Mouse (Mus musculus): ENCODE measurements around the gene Agap2. TPM values are rescaled to one million over a fixed set of nuclear protein-coding genes. Genes with fewer than 3 reads are reported as not detected.

Gene Agap2
- polyA plus RNA-seq, 2 experiments = 0.32 to 5.3 TPM

DNA sequence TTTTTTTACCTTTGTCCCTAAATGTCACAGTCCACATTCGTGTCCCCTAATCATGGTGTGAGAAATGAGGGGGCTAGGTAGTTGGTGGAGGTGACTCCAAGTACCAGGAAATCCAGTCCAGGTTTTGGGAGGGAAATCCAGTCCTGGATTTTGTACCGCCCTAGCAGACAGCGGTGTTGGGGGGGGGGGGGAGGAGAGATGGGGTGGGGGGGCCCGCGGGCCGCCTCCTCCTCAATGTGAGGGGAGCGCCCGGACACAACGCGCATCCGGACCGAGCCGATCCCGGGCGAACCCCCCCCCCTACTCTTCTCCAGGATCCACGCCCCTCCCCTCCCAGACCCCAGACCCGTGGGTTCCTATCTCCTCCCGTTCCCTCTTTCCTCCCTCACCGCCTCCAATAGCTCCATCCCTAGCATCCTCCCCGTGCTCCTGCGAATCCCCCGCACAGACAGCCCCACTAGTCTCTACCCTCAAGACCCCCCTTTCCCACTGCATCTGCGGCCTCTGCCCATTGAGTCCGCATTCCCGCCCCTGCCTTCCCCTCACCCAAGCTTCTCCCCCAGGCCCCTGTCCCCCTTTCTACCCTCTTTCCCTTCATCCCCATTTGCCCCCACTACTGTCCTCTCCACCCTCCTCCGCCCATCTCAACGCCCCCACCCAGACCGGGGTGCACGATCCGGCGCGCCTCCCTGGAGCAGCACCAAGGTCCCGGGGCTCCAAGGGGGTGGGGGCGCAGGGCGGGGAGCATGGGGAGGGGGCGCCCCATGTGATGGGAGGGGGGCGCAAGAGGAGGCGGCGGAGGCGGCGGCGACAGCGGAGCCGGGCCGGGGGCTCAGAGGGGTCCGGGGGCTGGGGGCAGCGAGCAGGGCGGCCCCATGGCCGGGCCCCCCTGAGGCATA is 3.8 kb downstream of the Agap2 start:
- WGBS = 2% methylated on average over 24 of the region's 49 CpGs
- peaks cover 9% of the 10 kb centered on the region; the same call in 1 of the 2 replicates for H3K4me1 ChIP-seq (ENCODE audit: control insufficient read depth, insufficient read depth, low read length)

DNA sequence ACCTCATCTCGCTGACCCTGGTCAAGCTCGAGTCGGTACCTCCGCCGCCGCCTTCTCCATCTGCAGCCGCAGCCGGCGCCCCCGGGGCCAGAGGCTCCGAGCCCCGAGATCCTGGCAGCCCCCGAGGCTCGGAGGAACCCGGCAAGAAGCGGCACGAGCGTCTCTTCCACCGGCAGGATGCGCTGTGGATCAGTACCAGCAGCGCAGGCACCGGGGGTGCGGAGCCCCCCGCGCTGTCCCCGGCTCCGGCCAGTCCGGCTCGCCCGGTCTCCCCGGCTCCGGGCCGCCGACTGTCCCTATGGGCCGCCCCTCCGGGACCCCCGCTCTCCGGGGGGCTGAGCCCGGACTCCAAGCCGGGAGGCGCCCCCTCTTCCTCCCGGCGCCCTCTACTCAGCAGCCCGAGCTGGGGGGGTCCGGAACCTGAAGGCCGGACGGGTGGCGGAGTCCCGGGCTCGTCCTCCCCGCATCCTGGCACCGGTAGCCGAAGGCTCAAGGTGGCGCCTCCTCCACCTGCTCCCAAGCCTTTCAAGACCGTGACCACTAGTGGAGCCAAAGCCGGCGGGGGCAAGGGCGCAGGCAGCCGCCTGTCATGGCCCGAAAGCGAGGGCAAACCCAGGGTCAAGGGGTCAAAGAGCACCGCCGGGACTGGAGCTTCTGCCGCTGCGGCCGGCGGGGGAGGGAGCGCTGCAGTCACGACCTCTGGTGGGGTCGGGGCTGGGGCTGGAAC is 4.7 kb downstream of the Agap2 start:
- H3K36me3 ChIP-seq (ENCODE audit: control insufficient read depth, insufficient read depth, low read length) = no peaks in the 10 kb centered on the region
- H3K4me1 ChIP-seq (ENCODE audit: control insufficient read depth, insufficient read depth, low read length) = peaks cover 9% of the 10 kb centered on the region; the same call in 1 of the 2 replicates
- DNase-seq (ENCODE audit: low spot score) (no peak), ATAC-seq (ENCODE audit: low FRiP score, low read depth) (no peak)
- H3K27me3 ChIP-seq (ENCODE audit: control insufficient read depth, insufficient read depth, low read length) = peaks cover 74% of the 10 kb centered on the region
- no peaks in the 10 kb centered on the region for H3K9me3 ChIP-seq (ENCODE audit: control insufficient read depth, low read length)
- no peak for TF ChIP-seq POLR2A (IDR thresholded peaks at IDR 0.05; ENCODE audit: borderline replicate concordance, extremely low read depth, insufficient read depth, insufficient read length)
- peak overlapping the region; percentile 52 for H3K4me3 ChIP-seq (replicated peaks; ENCODE audit: low read length)
- 1% methylated on average over 44 of the region's 70 CpGs for WGBS
- H3K9ac ChIP-seq (ENCODE audit: low read depth, low read length, severe bottlenecking) = peak overlapping the region; percentile 56
- no peak overlapping the region for H3K27ac ChIP-seq (replicated peaks; ENCODE audit: low read depth, low read length)
- peak overlapping the region; percentile 96 for H3K4me2 ChIP-seq (replicated peaks; ENCODE audit: low read depth, low read length, severe bottlenecking)

More for the DNA sequence above, 3.8 kb downstream of the Agap2 start:
- Histone ChIP-seq H3K9ac (ENCODE audit: low read depth, low read length, severe bottlenecking) (peak overlapping the region; percentile 56), H3K4me3 (replicated peaks; ENCODE audit: low read length) (peak overlapping the region; percentile 52), H3K27ac (replicated peaks; ENCODE audit: low read depth, low read length) (no peak overlapping the region), H3K36me3 (ENCODE audit: control insufficient read depth, insufficient read depth, low read length) (no peaks in the 10 kb centered on the region), H3K9me3 (ENCODE audit: control insufficient read depth, low read length) (no peaks in the 10 kb centered on the region), H3K27me3 (ENCODE audit: control insufficient read depth, insufficient read depth, low read length) (peaks cover 71% of the 10 kb centered on the region), H3K4me2 (replicated peaks; ENCODE audit: low read depth, low read length, severe bottlenecking) (peak overlapping the region; percentile 96)
- no peak for TF ChIP-seq POLR2A (IDR thresholded peaks at IDR 0.05; ENCODE audit: borderline replicate concordance, extremely low read depth, insufficient read depth, insufficient read length)
- no peak; the same call in 1 of the 2 replicates for ATAC-seq (ENCODE audit: low FRiP score, low read depth)
- peak; percentile 74 for DNase-seq (ENCODE audit: low spot score)

DNA sequence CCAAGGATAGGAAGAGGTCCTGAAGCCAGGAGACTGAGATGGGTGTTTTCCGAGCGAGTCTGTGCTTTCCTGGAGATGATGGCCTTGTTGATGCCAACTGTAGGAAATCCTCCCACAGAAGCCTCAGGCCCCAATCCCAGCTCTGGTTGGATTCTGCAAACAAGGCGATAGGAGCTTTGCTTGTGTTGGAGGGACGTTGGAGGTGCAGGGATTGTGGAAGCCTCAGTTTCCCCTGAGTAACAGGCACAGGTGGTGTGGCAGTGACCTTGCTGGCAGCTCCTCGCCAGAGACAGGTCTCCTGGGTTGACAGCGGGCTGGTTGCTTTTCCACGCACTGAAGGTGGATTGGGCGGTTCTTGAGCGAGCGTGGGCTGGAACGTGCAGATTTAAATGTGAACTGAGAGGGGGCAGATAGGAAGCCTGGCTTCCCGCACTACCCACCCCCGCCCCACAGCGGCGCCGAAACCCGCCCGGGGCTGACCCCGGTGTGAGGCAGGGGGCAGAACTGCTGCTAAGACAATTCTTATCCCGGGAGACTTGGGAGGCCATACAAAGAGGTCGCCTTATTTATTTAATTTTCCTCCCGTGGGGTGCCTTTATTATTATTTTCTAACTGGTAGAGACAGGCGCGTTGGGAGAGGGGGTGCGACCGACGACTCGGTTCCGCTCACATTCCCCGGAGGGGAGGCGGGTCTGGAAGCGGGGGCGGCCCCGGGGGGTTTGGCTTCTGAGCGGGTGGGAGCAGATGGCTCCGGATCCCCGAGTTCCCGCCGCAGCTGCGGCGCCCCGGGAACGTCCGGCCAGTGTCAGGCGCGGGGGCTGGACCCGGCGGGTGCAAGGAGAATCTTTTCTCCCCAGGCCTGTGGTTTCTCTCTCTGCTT is 6.1 kb downstream of the Agap2 start:
- no peak for TF ChIP-seq POLR2A (IDR thresholded peaks at IDR 0.05; ENCODE audit: borderline replicate concordance, extremely low read depth, insufficient read depth, insufficient read length)
- Histone ChIP-seq H3K4me1 (ENCODE audit: control insufficient read depth, insufficient read depth, low read length) (peaks cover 9% of the 10 kb centered on the region; the same call in 1 of the 2 replicates), H3K9ac (ENCODE audit: low read depth, low read length, severe bottlenecking) (no peak overlapping the region), H3K9me3 (ENCODE audit: control insufficient read depth, low read length) (no peaks in the 10 kb centered on the region), H3K27ac (replicated peaks; ENCODE audit: low read depth, low read length) (no peak overlapping the region), H3K36me3 (ENCODE audit: control insufficient read depth, insufficient read depth, low read length) (no peaks in the 10 kb centered on the region), H3K27me3 (ENCODE audit: control insufficient read depth, insufficient read depth, low read length) (peaks cover 80% of the 10 kb centered on the region), H3K4me3 (replicated peaks; ENCODE audit: low read length) (peak overlapping the region; percentile 52; the same call in 1 of the 2 replicates), H3K4me2 (replicated peaks; ENCODE audit: low read depth, low read length, severe bottlenecking) (peak overlapping the region; percentile 37)
- ATAC-seq (ENCODE audit: low FRiP score, low read depth) (no peak), DNase-seq (ENCODE audit: low spot score) (no peak)
- 3% methylated on average over 48 of the region's 48 CpGs for WGBS

DNA sequence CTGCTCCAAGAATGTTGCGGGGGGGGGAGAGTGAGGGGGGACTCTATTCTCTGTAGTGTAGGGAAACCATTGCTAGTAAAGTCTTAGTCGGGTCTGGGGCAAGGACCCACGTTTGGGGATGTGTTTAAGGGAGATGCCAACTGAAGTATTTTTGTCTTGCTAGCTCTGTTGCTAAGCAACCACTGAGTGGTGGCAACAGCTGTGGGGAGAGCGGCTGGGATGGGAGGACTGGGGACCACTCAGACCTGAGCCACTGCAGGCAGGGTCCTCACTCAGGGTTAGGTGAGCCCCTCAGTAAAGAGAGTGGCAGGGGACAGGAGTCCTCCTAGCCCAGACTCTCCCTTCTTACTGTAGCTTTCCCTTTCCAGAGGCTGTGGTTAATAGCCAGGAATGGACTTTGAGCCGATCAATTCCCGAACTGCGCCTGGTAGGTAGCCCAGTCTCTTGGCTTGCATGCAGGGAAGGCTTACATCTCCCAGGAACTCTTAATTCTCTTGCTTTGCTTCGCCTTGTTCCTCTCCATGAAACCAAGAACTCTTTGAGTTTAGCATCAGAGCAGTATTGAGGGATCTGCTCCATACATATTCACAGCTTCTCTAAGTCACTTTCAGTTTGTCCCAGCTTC is 7.0 kb downstream of the Agap2 start:
- ATAC-seq (ENCODE audit: low FRiP score, low read depth) = peak; percentile 76
- Histone ChIP-seq H3K27me3 (ENCODE audit: control insufficient read depth, insufficient read depth, low read length) (peaks cover 71% of the 10 kb centered on the region), H3K4me3 (replicated peaks; ENCODE audit: low read length) (peak overlapping the region; percentile 14; the same call in 1 of the 2 replicates), H3K9ac (ENCODE audit: low read depth, low read length, severe bottlenecking) (no peak overlapping the region), H3K27ac (replicated peaks; ENCODE audit: low read depth, low read length) (no peak overlapping the region), H3K4me1 (ENCODE audit: control insufficient read depth, insufficient read depth, low read length) (peaks cover 9% of the 10 kb centered on the region; the same call in 1 of the 2 replicates), H3K9me3 (ENCODE audit: control insufficient read depth, low read length) (no peaks in the 10 kb centered on the region), H3K4me2 (replicated peaks; ENCODE audit: low read depth, low read length, severe bottlenecking) (no peak overlapping the region), H3K36me3 (ENCODE audit: control insufficient read depth, insufficient read depth, low read length) (no peaks in the 10 kb centered on the region)
- 32% methylated on average over 8 of the region's 8 CpGs for WGBS
- no peak for TF ChIP-seq POLR2A (IDR thresholded peaks at IDR 0.05; ENCODE audit: borderline replicate concordance, extremely low read depth, insufficient read depth, insufficient read length)
- peak; percentile 66 for DNase-seq (ENCODE audit: low spot score)

Measured in limb, embryonic 14.5 days (tissue).